Mouse (Mus musculus): ENCODE data around the gene Ift20.

- TF ChIP-seq CTCF (IDR thresholded peaks at IDR 0.05; ENCODE audit: extremely low read depth, insufficient read length, insufficient replicate concordance, low read depth, low read length) (no peak), POLR2A (IDR thresholded peaks at IDR 0.05; ENCODE audit: low read depth, low read length) (no peak)
These were observed 19.9 kb downstream of the Ift20 start for GRCm38 (mm10) chr11:78556070-78556469.
